Mouse (Mus musculus) heart, embryonic 14.5 days (tissue): ENCODE measurements around the gene Daxx. TPM values are rescaled to one million over a fixed set of nuclear protein-coding genes. Genes with fewer than 3 reads are reported as not detected.
"Not testable (repeated sequence)": the region's sequence is repeated elsewhere in the genome, so short reads cannot be mapped to it uniquely, and the experiment has no call there.

Experiments
- ATAC-seq: fragments of 200-750 bp; cut with Nextera tagmentation; 2 replicates; pipeline ENCODE4 v1.8.0; 2017; ENCODE audit warnings: low read depth, moderate TSS enrichment; ENCODE audit not compliant: insufficient number of reproducible peaks, insufficient read depth, low FRiP score
- H3K27ac ChIP-seq, 2 experiments: fragments of 200-500 bp in 1 of 2; fragments of 300-500 bp in 1 of 2; sonication (generic) in 1 of 2; replicated peaks in 1 of 2; 2 replicates each; pipeline ENCODE4 v1.5.1; 2012 to 2014; ENCODE audit warnings: low read depth in 2 of 2, low read length in 2 of 2, control low read depth in 1 of 2, mild to moderate bottlenecking in 1 of 2, mixed read lengths in 1 of 2; ENCODE audit not compliant: control insufficient read depth in 1 of 2, insufficient read depth in 1 of 2
- H3K27me3 ChIP-seq: fragments of 300-500 bp; sonication (generic); 2 replicates; pipeline ENCODE4 v1.6.1; 2014; ENCODE audit warnings: mild to moderate bottlenecking, low read length, control low read depth; ENCODE audit not compliant: control insufficient read depth, insufficient read depth
- H3K36me3 ChIP-seq: fragments of 300-500 bp; sonication (generic); 2 replicates; pipeline ENCODE4 v1.6.1; 2014; ENCODE audit warnings: mild to moderate bottlenecking, control low read depth, low read length, mixed read lengths; ENCODE audit not compliant: control insufficient read depth, insufficient read depth
- H3K4me1 ChIP-seq, 2 experiments: fragments of 200-500 bp in 1 of 2; fragments of 300-500 bp in 1 of 2; sonication (generic) in 1 of 2; 2 replicates each; pipeline ENCODE4 v1.6.1; 2012 to 2014; ENCODE audit warnings: low read length in 2 of 2, control low read depth in 1 of 2, mixed read lengths in 1 of 2; ENCODE audit not compliant: control insufficient read depth in 2 of 2, insufficient read depth in 2 of 2
- H3K4me2 ChIP-seq: fragments of 300-500 bp; sonication (generic); 2 replicates; pipeline ENCODE4 v1.6.1; 2014; ENCODE audit warnings: mild to moderate bottlenecking, low read length
- H3K4me3 ChIP-seq, 2 experiments: fragments of 200-500 bp in 1 of 2; fragments of 300-500 bp in 1 of 2; sonication (generic) in 1 of 2; 2 replicates each; pipeline ENCODE4 v1.5.1; 2012 to 2014; ENCODE audit warnings: low read length in 2 of 2, mild to moderate bottlenecking in 2 of 2, control low read depth in 1 of 2, low read depth in 1 of 2, moderate library complexity in 1 of 2; ENCODE audit not compliant: control insufficient read depth in 1 of 2, insufficient read depth in 1 of 2
- H3K9ac ChIP-seq: fragments of 300-500 bp; sonication (generic); 2 replicates; pipeline ENCODE4 v1.6.1; 2014; ENCODE audit warnings: mild to moderate bottlenecking, low read length
- H3K9me3 ChIP-seq: fragments of 300-500 bp; sonication (generic); 2 replicates; pipeline ENCODE4 v1.6.1; 2016; ENCODE audit warnings: low read length, control low read depth; ENCODE audit not compliant: control insufficient read depth
- WGBS: fragments of 180-500 bp; shearing (Covaris S2); extraction: QIAGEN DNeasy Blood & Tissue Kit; methylation state at CpG from one replicate; pipeline ENCODE4 v1.1.7; 2014; 5-methylcytosine and 5-hydroxymethylcytosine counted together
- polyA plus RNA-seq: library from polyadenylated mRNA; unstranded; fragments of >200 nt; fragmentation: Nextera tagmentation; extraction: Ambion mirVana; gene quantifications from 2 replicates; pipeline ENCODE4 v1.2.1, GENCODE M21; 2014

Gene Daxx
- polyA plus RNA-seq: 24.5 and 27.2 TPM in 2 replicates

DNA sequence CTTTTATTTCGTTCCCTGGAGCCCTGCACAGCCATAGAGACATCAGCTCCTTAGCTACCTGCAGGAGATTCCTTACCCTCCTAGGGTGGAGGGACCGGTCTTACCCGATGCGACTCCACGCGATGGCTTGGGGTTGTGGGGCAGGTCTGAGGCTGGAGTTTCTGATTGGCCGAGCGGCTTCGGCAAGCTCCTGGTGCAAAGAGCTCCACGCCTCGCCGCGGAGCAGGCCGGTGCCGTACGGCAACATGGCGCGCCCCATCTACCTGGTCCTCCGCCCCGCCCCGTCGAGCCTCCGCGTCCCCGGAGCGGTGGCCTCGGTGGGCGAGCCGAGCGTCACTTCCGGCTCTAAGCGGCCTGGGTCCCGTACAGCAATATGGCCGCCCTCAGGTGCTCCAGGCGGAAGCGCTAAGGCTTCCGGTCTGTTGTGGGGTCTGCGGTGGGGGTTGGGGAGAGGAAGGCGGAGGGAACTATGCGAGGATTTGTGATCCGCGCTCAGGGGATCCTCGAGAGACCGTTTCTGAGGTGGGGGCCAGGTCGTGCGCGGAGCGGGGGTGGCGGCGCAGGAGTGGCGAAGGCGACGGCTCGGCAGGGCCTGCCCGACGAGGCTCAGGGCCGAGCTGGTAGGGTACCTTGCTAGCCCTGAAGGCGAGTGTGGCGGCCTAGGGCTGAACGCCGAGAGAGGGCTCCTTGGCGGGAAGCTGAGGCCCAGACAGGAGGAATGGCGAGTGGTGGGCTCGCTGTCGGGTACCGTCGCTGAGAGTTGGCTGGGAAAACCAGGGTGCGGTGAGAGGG lies at the start of gene Daxx:
Daxx (plus strand) TSS at position 338 of the 792 bp plus-strand sequence.
- Histone ChIP-seq H3K36me3 (peaks cover 37% of the 10 kb centered on the region), H3K4me2 (peak within 1 kb of the TSS; percentile 93), H3K4me1 (peaks cover 5 to 13% of the 10 kb centered on the region in 2 experiments; a peak in 2 of 4 replicates), H3K27ac (peak within 1 kb of the TSS; percentile 43 to 92), H3K4me3 (peak within 1 kb of the TSS; percentile 59 to 85), H3K27me3 (no peaks in the 10 kb centered on the region), H3K9me3 (no peaks in the 10 kb centered on the region), H3K9ac (peak within 1 kb of the TSS; percentile 93)
- peak; percentile 95 for ATAC-seq
- WGBS: 1% methylated on average over 68 of the region's 68 CpGs

DNA sequence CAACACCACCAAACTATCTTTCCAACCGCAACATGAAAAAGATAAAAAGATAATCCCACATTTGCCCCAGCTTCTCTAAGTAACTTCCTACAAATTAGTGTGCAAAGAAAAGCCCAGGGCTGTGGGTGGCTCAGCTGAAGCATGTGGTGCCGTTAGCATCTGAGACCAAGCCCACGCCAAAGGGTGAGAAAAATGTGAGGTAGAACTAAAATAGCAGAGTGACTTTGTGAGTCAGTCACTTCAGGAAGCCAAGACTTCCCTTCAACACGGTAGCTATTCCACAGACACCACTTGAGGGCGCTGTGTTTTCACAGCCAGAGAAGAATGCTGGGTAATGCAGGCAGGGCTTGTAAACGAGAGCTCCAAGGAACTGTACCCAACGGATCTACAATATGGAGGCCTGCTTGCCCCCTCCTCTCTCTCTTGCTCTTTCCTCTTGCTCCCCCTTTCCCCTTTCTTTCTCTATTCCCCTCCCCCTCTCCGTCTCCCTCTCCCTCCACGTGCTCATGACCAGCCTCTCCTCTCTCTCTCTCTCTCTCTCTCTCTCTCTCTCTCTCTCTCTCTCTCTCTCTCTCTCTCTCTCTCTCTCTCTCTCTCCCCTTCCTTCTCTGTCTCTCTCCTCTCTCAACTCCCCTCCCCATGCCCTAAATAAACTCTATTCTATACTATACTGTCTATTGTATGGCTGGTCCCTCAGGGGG lies 43.7 kb upstream of the Daxx start:
- Histone ChIP-seq H3K27me3 (no peaks in the 10 kb centered on the region), H3K4me2 (0 out of 2 replicates have a peak overlapping the region, but pooled peaks have one; percentile 18), H3K36me3 (no peaks in the 10 kb centered on the region), H3K4me1 (no peaks in the 10 kb centered on the region; a peak in 1 of 4 replicates), H3K4me3 (no peak overlapping the region), H3K9ac (0 out of 2 replicates have a peak overlapping the region, but pooled peaks have one; percentile 21), H3K9me3 (no peaks in the 10 kb centered on the region), H3K27ac (no peak overlapping the region)
- 21% methylated on average over 7 of the region's 9 CpGs for WGBS
- no peak for ATAC-seq

DNA sequence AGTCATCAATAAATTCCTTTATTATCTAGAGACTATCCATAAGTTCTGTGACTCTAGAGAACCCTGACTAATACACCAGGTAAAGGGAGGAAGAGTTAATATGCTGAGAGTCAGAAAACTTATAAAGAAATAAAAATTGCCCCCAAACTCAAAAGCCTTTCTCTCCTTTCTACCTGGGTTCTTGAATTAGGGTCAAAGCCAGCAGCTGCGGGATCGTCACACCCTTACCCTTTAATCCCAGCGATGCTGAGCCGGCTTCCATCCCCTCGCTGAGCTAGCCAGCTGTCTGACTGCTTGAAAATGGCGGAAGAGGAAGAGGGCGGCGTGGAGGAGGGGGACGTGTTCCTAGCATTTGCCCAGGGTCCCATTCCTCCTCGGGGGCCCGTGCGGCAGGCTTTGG lies 35.7 kb upstream of the Daxx start, which contains the start of gene Gm7029:
Gm7029 (plus strand) TSS at position 301 of the 400 bp plus-strand sequence.
- peaks cover 30% of the 10 kb centered on the region for H3K36me3 ChIP-seq
- H3K9me3 ChIP-seq, H3K4me3 ChIP-seq, H3K9ac ChIP-seq, H3K27me3 ChIP-seq, H3K4me2 ChIP-seq, ATAC-seq, H3K27ac ChIP-seq, H3K4me1 ChIP-seq: not testable (repeated sequence)
- WGBS: 76% methylated on average over 3 of the region's 12 CpGs

- Histone ChIP-seq H3K4me1 (no peaks in the 10 kb centered on the region), H3K36me3 (peaks cover 36% of the 10 kb centered on the region), H3K9ac (no peak overlapping the region), H3K4me2 (no peak overlapping the region), H3K27me3 (no peaks in the 10 kb centered on the region), H3K27ac (no peak overlapping the region), H3K4me3 (no peak overlapping the region), H3K9me3 (no peaks in the 10 kb centered on the region)
- 78% methylated on average over 11 of the region's 11 CpGs for WGBS
- no peak for ATAC-seq
Measured at GRCm38 (mm10) chr17:33874411-33874810, 34.8 kb upstream of the Daxx start.

- peaks cover 47% of the 10 kb centered on the region for H3K36me3 ChIP-seq
- not testable (repeated sequence) for H3K4me3 ChIP-seq, H3K27ac ChIP-seq, H3K4me1 ChIP-seq, H3K27me3 ChIP-seq, H3K4me2 ChIP-seq, ATAC-seq, H3K9ac ChIP-seq, H3K9me3 ChIP-seq
- 86% methylated on average over 5 of the region's 5 CpGs for WGBS
Measured at GRCm38 (mm10) chr17:33875797-33876196, 33.4 kb upstream of the Daxx start.

- H3K36me3 ChIP-seq: peaks cover 54% of the 10 kb centered on the region
- not testable (repeated sequence) for H3K4me2 ChIP-seq, H3K27me3 ChIP-seq, H3K4me3 ChIP-seq, H3K9me3 ChIP-seq, H3K27ac ChIP-seq, H3K9ac ChIP-seq, H3K4me1 ChIP-seq, ATAC-seq
- WGBS: 85% methylated on average over 10 of the region's 11 CpGs
Measured at GRCm38 (mm10) chr17:33884320-33884719, 24.9 kb upstream of the Daxx start.

DNA sequence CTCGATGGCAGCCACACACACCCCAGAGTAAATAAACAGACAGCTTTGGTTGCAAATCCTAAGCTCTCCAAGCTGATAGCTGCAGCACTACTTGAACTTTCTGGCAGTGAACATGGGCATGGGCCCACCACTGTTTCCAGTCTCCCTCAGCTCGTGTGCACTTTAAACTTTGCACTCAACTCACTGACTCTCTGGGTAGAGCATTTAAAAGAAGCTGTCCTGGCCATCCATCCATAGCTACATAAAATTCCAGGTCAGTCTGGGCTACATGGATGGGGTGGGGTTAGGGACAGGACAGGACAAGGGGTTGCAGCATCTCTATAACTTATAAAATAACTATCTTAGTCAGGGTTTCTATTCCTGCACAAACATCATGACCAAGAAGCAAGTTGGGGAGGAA lies 21.4 kb upstream of the Daxx start:
- not testable (repeated sequence) for ATAC-seq

More for the DNA sequence above, 21.4 kb upstream of the Daxx start:
- peaks cover 27% of the 10 kb centered on the region for H3K36me3 ChIP-seq
- not testable (repeated sequence) for H3K9ac ChIP-seq, H3K27ac ChIP-seq, H3K4me2 ChIP-seq, H3K27me3 ChIP-seq, H3K9me3 ChIP-seq, H3K4me1 ChIP-seq, H3K4me3 ChIP-seq
- WGBS: 33% methylated on average over 2 of the region's 2 CpGs
